Mouse (Mus musculus): ENCODE data around the gene 3110001I22Rik. TPM values are rescaled to one million over a fixed set of nuclear protein-coding genes. Genes with fewer than 3 reads are reported as not detected.
A peak's percentile ranks its signal among the peaks of the same experiment; 100 is the strongest.
"Not testable (repeated sequence)": the region's sequence is repeated elsewhere in the genome, so short reads cannot be mapped to it uniquely, and the experiment has no call there.

Gene 3110001I22Rik
- total RNA-seq (2014; fragmentation: Nextera tagmentation) (10.4 and 21.6 TPM in 2 replicates), total RNA-seq (2017) (23.8 and 25.2 TPM in 2 replicates)

GRCm38 (mm10) chr16:13671685-13672385, at the start of gene 3110001I22Rik, which contains the start of gene Bfar:
Gene 3110001I22Rik (plus strand): TSS chr16:13671929.
Gene Bfar (plus strand): TSS chr16:13671858.
- peak; percentile 59 for ATAC-seq (replicated peaks; ENCODE audit: poor library complexity, severe bottlenecking)

GRCm38 (mm10) chr16:13628345-13628744, 43.4 kb upstream of the 3110001I22Rik start:
- no peak for ATAC-seq (replicated peaks; ENCODE audit: poor library complexity, severe bottlenecking)

- ATAC-seq (replicated peaks; ENCODE audit: poor library complexity, severe bottlenecking), result not testable (repeated sequence)
Observed at GRCm38 (mm10) chr16:13638198-13638597, 33.5 kb upstream of the 3110001I22Rik start.

GRCm38 (mm10) chr16:13639508-13639907, 32.2 kb upstream of the 3110001I22Rik start:
- no peak for ATAC-seq (replicated peaks; ENCODE audit: poor library complexity, severe bottlenecking)

GRCm38 (mm10) chr16:13640064-13640463, 31.7 kb upstream of the 3110001I22Rik start:
- no peak for ATAC-seq (replicated peaks; ENCODE audit: poor library complexity, severe bottlenecking)

GRCm38 (mm10) chr16:13644474-13644873, 27.3 kb upstream of the 3110001I22Rik start:
- peak; percentile 42; the same call in 1 of the 2 replicates for ATAC-seq (replicated peaks; ENCODE audit: poor library complexity, severe bottlenecking)

GRCm38 (mm10) chr16:13645930-13646329, 25.8 kb upstream of the 3110001I22Rik start:
- ATAC-seq (replicated peaks; ENCODE audit: poor library complexity, severe bottlenecking), result no peak

- no peak for ATAC-seq (replicated peaks; ENCODE audit: poor library complexity, severe bottlenecking)
Observed at GRCm38 (mm10) chr16:13658886-13659285, 12.8 kb upstream of the 3110001I22Rik start.

- no peak for ATAC-seq (replicated peaks; ENCODE audit: poor library complexity, severe bottlenecking)
Observed at GRCm38 (mm10) chr16:13660736-13661135, 11.0 kb upstream of the 3110001I22Rik start.

GRCm38 (mm10) chr16:13667878-13668343, 3.8 kb upstream of the 3110001I22Rik start, which contains the start of gene Parn:
Gene Parn (minus strand): TSS chr16:13668170.
- peak; percentile 64 for ATAC-seq (replicated peaks; ENCODE audit: poor library complexity, severe bottlenecking)

GRCm38 (mm10) chr16:13668402-13669108, 3.2 kb upstream of the 3110001I22Rik start:
- ATAC-seq (replicated peaks; ENCODE audit: poor library complexity, severe bottlenecking), result no peak

GRCm38 (mm10) chr16:13669282-13669681, 2.4 kb upstream of the 3110001I22Rik start:
- ATAC-seq (replicated peaks; ENCODE audit: poor library complexity, severe bottlenecking), result no peak

- not testable (repeated sequence) for ATAC-seq (replicated peaks; ENCODE audit: poor library complexity, severe bottlenecking)
Observed at GRCm38 (mm10) chr16:13670896-13671295, 833 bp upstream of the 3110001I22Rik start.

GRCm38 (mm10) chr16:13672386-13672898, 713 bp downstream of the 3110001I22Rik start:
- peak; percentile 58 for ATAC-seq (replicated peaks; ENCODE audit: poor library complexity, severe bottlenecking)

GRCm38 (mm10) chr16:13673114-13673513, 1.4 kb downstream of the 3110001I22Rik start:
- ATAC-seq (replicated peaks; ENCODE audit: poor library complexity, severe bottlenecking), result no peak

- no peak for ATAC-seq (replicated peaks; ENCODE audit: poor library complexity, severe bottlenecking)
Observed at GRCm38 (mm10) chr16:13674511-13674910, 2.8 kb downstream of the 3110001I22Rik start.

GRCm38 (mm10) chr16:13678601-13679319, 7.0 kb downstream of the 3110001I22Rik start:
- no peak for ATAC-seq (replicated peaks; ENCODE audit: poor library complexity, severe bottlenecking)

- ATAC-seq (replicated peaks; ENCODE audit: poor library complexity, severe bottlenecking), result no peak
Observed at GRCm38 (mm10) chr16:13698998-13699397, 27.3 kb downstream of the 3110001I22Rik start.

GRCm38 (mm10) chr16:13702184-13702583, 30.5 kb downstream of the 3110001I22Rik start:
- ATAC-seq (replicated peaks; ENCODE audit: poor library complexity, severe bottlenecking), result no peak

GRCm38 (mm10) chr16:13704676-13705075, 32.9 kb downstream of the 3110001I22Rik start:
- no peak for ATAC-seq (replicated peaks; ENCODE audit: poor library complexity, severe bottlenecking)

Measured in granulocyte monocyte progenitor cell, adult 5-6 weeks (primary cell).